Mouse (Mus musculus): ENCODE results near the gene Cdh13.

Cdh13 gene

DNA sequence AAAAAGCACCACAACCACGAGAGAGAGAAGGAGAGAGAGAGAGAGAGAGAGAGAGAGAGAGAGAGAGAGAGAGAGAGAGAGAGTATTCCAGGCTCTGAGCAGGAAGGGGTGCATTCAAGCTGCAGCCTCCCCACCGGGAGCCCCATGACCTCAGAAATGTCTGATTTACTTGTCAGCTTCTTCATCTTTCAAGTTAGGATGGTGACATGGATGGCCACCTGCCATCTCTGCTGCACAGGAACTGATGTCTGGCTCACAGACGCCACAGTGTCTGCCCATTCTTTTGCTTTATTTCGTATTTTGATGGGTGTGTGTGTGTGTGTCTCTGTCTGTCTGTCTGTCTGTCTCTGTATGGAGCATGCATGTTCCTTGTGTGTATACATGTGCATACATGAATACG lies 774.3 kb downstream of the Cdh13 start:
- DNase-seq (ENCODE audit: low spot score in 2 of 2), result no peak

DNA sequence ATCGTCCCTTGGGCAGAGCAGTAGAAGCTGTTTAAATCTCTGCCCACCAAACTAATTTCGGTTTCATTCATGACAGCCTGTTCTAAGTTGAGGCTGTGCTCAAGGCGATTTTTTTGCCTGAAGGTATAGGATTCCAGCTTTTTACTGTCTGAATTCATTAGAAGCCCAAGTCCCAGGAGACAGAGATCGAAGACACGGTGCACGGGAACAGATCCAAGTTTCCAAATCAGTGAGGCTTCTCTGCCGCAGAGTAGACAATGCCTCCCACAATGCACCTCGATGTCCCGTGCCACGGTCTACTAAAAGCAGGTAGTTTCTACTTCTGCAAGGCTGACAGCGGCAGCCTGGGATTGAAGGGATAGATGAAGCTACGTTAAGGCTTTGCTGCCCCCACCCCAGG lies 778.1 kb downstream of the Cdh13 start:
- no peak for DNase-seq (ENCODE audit: low spot score in 2 of 2)

DNA sequence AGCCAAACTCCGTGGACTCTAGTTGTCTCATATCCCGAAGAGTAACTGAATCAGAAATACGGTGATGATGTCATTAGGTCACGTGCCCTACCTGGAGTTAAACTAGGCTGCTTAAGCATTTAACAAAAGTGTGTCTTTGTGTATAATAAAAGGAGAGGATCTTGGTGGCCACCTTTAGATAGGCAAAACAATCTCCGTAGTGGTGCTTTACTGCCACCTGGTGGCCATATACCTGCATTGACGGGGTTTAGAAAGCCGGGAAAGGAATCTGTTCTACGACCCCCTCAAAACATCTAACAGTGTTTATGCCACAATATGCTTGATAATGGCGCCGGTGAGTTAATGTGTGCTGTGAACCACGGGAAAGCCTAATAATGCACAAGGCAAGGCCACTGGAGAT lies 781.0 kb downstream of the Cdh13 start:
- peak; percentile 67 to 73 for DNase-seq (ENCODE audit: low spot score in 2 of 2)

DNA sequence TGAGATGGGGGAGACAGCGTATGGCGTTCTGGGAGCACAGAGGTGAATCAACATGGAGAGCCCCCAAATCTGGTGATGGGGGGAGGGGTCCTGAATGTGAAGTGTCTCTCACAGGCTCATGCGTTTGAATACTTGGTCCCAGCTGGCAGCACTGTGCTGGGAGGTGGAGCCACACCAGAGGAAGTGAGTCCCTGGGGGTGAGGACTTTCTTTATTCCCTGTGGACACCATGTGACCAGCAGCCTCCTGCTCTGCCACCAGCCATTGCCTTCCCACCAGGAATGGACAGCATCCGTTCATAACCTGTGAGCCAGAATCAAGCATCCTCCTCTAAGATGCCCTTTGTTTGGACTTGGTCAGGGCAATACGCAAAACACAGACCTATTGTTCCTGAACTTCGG lies 788.8 kb downstream of the Cdh13 start:
- DNase-seq (ENCODE audit: low spot score in 2 of 2), result no peak

DNA sequence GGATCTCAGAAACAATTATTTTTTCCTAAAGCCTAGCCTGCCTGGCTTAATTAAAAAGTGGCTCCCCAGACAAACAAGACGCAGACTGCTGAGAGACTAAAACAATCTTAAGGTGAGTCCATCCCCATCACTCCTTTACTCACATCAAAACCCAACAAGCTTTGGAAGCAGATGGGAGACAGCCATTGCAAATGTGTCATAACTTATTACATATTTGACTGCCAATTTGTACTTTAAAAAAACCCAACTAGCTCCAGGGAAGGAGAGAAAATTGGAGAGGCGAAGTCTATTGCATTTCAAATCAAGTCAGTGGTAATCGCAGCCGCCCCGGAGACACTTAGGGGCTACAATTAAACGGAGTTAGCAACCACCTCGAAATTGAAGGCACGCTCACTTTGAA lies 801.5 kb downstream of the Cdh13 start:
- no peak for DNase-seq (ENCODE audit: low spot score in 2 of 2)

DNA sequence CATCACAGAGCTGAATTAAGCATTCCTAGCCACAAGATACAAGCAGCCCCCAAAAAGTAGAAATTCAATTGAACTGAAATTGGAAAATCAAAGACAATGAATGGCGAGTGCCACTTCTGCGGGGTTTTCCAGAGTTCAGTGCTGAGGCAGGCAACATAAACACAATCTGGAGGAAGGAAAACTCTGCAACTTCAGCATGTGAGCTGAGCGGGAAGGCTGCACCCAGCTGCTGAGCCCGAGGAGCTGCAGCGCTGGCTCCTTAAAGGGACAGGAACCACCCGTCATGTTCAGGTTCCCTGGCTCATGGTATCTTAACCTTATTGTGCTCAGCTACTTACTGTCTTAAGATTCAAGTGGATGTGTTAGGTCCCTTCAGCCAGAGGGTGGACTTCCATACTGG lies 814.7 kb downstream of the Cdh13 start:
- DNase-seq (ENCODE audit: low spot score in 2 of 2), result no peak

DNA sequence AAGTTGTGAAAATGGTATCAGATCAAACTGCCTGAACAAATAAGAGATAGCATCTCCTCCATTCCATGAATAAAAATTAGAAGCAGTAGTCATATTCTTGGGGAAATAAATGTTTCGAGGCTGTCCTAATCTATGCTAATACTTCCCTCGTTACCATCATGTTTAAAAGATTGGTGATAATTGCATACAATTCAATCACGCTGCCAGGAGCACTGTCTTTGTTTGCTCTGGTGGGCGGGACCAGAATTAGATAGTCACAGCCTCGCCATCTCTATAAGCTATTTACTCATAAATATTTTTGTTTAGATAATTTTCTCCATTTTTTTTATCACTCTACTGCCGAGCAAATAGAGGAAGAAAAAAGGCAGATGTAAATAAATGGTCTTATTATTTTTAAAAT lies 819.3 kb downstream of the Cdh13 start:
- no peak for DNase-seq (ENCODE audit: low spot score in 2 of 2)

DNA sequence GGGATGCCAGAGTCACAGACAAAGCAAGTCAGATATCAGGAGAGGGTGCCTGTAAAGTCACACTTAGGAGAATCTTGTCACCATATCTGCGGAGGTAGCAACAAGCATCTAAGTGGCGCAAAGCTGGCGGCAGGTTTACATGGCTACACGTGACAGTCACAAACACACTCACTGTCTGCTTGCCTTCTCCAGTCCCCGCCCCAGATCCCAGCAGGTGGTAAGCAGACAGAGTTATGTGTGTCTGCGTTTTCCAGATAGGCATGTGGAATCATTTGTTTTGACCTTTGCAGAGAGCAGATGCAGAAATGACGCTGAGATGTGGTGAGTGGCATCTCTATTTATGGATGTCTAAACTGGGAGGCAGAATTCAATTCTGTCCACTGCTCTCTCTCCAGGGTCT lies 826.1 kb downstream of the Cdh13 start:
- peak in 1 of 2 experiments; percentile 13 for DNase-seq (ENCODE audit: low spot score in 2 of 2)

DNA sequence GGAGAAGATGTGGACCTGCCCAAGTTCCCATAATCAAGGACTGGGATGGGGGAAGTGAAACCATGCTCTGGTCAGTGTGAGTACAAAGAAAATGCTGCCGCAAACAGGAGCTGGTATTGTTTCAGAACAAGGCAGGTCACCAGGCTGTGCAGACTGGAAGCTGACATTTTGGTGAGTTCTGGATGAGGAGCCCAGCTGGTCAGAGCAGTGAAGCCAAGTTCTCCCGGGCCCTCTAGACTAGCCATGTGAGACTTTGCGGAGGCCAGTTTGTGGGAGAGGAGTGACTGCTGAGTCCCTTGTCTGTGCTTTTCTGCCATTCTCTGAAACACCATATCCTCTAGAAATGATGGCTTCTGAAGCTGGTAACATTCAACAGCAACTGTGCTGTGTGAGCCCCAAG lies 829.3 kb downstream of the Cdh13 start:
- no peak for DNase-seq (ENCODE audit: low spot score in 2 of 2)

DNA sequence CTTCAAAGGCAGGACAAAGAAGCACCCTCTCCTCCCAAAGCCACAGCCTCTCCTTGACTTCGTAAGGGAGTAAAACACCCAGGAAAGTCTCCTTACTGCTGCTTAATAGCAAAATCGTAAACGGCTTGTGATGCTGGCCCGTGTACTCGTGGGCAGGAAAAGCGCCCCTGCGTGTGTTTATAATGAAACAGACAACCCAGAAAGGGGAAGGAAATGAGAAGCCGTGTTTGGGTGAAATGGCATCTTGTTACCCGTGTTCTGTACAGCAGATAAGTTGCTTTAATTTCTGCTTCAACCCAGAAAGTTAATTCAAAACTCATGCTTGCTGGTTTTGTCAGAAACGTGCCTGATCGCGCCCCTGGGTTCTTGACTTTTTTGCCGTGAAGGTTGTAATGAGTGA lies 837.7 kb downstream of the Cdh13 start:
- DNase-seq (ENCODE audit: low spot score in 2 of 2), result no peak

DNA sequence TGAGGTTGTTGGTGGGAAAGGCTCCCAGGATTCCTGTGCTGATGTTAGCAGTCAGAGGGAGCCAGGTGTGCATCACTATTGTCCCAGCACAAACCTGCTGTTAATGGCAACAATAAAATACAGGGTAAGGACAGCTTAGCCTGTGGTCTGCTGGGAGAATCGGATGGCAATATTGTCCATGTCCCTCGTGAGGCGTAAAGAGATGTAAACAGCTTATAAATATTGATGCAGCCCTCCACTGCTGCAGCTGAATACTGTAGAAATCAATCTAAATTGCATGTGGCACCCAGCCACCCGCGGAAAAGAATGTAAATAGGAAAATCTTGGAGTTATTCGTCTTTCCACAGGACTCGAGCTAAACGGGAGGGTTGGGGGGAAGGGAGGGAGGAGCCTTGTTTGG lies 844.3 kb downstream of the Cdh13 start:
- DNase-seq (ENCODE audit: low spot score in 2 of 2), result no peak

DNA sequence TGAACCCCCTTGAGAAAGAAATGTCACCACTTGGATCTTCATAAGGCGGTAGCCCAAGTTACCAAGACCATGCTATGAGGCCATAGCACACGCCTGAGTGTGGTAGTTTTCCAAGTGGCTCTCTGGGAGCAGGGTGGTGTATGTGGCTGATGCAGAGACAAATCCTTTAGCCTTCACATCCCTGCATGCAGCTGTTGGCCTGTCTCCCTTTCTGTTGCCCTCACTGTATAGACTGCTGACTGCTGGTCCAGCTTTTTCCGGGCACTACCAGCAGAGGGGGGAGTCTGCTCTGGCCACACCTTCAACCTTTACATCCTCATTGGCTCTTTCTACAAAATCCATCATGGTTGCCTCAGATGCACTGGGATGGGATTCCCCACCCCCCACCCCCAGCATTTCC lies 844.7 kb downstream of the Cdh13 start:
- no peak for DNase-seq (ENCODE audit: low spot score in 2 of 2)

DNA sequence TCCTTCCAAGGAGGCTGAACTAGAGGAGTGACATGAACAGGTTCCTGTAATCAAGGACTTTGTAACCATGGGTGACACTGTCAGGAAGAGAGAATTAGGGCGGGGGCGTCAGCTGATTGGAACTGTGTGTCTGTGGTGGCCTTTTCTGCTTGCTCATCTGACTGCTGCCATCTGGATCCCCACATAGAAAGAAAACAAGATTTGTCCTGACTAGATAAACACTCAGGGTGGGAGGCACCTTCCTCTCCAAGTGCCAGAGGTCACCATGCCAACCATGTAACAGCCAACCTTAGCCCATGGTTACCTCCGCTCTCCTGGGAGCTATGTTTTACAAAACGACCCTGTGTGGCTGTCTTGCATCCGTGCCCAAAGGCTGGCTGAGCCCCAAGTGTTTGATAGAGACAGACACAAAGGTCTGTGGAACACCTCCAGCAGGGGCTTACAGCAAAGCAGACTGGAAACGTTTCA lies 873.0 kb downstream of the Cdh13 start:
- DNase-seq (ENCODE audit: low spot score in 2 of 2), result no peak

DNA sequence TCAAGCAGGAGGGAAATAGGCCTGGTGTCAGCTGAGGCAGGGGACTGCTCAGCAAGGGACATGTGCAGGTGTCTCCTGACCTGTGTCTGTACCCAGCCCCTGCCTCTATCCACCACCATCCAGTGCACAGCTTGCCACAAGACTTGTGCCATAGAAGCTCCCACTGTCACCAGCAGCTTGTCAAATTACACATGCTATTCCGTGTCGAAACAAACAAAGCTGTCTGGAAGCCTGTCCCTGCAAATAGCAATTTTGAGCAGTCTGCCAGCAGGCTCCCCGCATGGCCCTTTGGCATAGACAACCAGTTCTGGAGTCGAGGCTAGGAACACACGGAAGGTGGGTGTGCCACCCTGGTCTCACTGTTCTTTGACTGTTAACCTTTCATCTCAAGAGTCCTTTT lies 875.1 kb downstream of the Cdh13 start:
- DNase-seq (ENCODE audit: low spot score in 2 of 2), result peak; percentile 13 to 22

DNA sequence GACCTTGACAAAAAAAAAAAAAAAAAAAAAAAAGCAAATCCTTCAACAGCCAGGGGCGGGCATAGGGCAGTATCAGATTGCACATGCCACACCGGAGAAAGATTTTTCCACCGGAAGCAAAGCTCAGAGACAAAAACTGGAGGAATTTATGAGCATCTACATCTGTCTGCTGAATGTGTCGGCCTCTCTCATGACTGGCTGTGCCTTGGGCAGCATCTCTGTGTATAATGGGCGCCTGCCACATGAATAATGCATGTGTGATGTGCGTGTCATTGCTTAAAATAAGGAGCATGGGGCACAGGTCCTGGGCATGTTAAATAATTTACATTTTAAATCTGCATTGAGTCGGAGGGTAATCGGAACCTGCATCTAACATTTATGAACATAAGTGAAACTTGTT lies 876.3 kb downstream of the Cdh13 start:
- no peak for DNase-seq (ENCODE audit: low spot score in 2 of 2)

DNA sequence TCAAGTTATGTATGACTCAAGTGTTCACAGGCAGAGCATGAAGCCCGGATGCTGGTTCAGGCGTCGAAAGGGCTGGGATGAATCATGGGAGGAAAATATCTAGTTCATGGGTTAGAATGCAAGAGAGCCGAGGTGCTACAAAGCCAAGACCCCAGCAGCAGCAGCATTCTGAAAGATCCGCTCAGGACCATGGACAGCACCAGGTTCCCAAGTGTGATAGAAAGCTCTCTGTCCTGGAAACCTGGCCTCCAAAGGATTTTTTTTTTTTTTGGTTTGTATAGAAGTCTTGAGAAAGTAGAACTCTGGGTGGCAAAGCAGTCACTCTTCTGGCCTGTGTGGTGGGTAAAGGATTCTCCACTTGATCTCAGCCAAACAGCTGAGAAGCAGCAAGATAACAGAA lies 880.5 kb downstream of the Cdh13 start:
- DNase-seq (ENCODE audit: low spot score in 2 of 2), result no peak

DNA sequence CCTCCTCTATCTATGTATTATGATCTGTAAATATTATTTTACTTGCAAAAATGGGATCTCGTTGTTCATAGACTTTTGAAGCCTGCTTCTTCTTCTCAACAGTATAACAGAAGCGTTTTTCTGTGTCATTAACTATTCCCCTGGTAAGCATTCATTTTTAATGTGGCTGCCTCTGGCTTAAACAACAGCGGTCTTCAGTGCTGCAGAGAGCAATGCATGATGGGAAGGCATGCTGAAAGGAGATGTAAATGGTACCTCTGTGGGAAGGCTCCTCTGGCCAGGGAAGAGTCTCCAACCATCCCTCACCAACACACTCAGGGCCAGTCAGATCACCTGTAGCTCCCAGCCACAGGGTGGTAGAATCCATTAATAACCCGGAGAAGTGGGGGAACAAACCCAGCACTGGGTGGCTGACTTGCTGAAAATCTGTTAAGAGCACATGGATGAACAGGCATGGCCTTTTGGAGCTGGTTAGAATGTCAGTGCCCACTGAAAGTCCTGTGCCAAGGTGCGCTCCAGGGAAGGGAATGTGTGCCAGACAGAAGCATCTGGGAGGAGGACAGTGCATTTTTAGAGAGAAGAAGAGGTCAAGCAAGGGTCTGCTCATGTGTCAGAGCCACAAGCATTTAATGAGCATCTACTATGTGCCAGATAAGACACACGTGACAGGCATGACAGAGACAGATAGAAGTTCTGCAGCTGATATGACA lies 893.8 kb downstream of the Cdh13 start:
- DNase-seq (ENCODE audit: low spot score in 2 of 2), result no peak

DNA sequence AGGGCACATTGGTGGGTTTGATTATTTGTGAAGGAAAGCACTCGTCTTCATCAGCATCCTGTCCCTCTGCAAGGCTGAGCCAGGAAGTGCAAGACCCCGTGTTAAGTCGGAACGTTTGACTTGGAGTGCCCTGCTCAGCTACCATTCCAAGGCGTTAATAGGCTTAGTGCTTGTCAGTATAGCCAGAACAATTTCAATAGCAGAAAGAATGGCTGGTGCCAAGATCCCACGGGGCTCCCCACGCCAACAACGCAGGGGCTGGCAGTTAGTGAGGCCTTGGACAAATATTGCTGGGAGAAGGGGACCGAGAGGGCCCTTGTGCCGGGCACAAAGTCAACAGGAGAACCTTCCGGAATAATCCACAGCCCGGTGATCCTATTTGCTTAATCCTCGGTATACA lies 897.1 kb downstream of the Cdh13 start:
- DNase-seq (ENCODE audit: low spot score in 2 of 2), result no peak

DNA sequence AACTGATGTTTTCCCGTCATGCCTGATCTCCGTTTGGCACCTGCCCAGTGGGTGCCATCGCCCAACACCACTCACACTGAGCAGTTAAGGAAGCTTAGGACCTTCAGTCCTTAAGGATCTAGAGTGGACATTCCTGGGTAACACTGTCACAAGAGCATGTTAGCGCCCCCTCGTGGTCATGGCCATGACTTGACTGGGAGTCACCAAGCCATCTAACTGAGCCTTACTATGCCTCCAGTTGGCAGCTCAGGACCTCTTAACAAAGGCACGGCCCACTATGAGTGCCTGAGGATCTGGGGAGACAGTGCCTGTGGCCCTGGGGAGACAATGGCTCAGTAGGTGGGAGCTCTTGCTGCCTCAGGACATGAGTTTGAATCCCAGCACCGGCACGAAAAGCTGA lies 912.2 kb downstream of the Cdh13 start:
- DNase-seq (ENCODE audit: low spot score in 2 of 2), result peak; percentile 21 to 30

DNA sequence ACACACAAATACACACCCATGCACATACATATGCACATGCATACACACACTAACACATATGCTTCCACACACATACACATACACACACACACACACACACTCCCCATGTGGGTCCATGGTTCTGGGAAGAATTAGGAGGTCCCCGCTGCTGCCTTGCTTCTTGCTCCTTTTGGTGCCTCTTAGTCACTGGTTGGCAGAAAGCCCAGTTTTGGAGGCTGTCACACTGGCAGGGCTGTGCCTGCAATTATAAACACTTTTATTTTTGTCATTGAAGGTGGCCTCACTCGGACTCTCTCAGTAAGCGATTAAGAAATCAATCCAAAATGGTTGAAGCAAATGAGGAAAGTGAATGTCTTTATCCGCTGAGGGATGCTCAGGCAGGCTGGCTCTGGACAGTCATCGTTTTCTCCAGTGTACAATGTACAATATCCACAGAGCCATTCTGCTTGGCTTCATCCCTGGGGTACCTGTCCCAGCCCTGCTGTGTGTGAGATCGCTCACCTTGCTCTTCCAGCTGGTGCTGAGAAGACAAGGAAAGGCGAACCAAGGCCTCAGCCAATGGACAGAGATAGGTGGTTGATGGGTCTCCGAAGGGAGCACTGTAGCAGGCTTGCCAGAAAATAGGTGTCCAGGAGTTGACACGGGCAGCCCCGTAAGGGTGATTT lies 913.1 kb downstream of the Cdh13 start:
- peak; percentile 80 for DNase-seq (ENCODE audit: low spot score in 2 of 2)

DNA sequence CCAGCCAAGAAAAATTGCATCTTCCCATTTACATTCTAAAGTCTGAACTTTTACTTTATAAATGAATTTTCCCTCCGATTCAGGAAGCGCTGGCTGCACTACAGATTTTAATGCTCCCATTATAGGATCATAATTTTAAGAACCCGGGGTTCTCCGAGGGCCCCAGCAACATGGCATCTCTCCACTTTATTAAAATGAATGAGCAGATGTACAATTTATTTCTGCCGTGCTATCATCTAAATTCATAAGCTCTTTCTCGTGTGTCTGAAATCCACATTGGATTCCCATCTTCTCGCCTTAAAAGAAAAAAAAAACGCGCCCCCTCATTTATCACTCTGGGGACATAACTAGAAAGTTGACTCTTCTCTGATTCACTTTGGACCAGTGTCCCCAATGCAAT lies 925.0 kb downstream of the Cdh13 start:
- DNase-seq (ENCODE audit: low spot score in 2 of 2), result no peak

DNA sequence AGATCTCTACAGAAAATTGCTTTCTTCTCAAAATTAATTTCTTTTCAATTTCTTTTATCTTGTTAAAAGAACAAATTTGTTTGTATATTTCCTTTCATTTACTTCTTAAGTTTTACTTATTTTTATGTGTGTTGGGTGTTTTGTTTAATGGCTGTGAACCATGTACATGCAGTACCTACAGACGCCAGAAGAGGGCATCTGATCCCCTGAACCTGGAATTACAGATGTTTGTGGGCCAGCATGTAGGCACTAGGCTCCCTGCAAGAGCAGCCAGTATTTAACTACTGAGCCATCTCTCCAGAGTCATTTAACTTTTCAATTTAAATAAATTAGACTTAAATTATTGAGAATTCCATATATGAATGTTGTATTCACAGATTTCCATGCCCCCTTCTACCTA lies 941.0 kb downstream of the Cdh13 start:
- DNase-seq (ENCODE audit: low spot score in 2 of 2), result peak; percentile 42 to 65

DNA sequence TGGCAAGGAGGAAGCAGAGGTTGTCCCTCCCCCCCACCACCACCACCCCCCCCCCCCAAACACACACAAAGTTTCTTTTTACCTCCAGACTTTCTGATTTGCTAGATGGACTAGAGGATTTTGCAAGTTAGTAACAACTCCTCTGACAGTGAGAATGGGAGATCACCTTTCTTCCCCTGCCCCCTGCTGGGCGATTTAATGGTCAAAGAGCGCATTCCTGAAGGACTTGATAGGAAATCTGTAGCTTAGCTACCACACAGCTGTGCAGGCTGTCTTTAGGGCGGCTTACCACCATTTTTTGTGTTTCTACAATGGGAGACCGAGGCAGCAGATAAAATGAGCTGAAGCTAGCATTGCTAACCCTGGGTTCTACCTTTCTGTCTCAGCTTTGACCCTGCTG lies 961.6 kb downstream of the Cdh13 start:
- no peak for DNase-seq (ENCODE audit: low spot score in 2 of 2)

DNA sequence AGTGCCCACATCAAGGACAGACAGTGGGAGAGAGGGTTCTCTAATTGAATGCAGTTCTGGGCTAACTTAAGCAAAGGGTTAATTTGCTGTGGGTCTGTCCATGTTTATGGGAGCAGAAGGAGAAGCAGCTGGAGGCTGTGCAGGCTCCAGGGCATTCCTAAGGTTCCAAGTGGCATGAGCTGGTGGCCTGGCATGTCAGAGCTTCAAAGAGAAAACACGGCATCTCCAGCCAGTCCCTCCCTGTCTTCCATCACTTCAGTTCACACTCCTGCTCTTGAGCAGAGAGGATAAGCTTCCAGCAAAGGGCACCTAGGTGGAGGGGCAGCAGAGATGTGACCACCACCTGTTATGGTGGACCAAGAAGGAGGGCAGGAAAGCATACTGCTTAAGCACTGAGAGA lies 962.1 kb downstream of the Cdh13 start:
- DNase-seq (ENCODE audit: low spot score in 2 of 2), result no peak

Measured in right cerebral cortex, adult 2 months (tissue).